Mouse (Mus musculus): ENCODE measurements around the gene Serpinb1b. TPM values are rescaled to one million over a fixed set of nuclear protein-coding genes. Genes with fewer than 3 reads are reported as not detected.

Gene Serpinb1b
- polyA plus RNA-seq, 1 experiment from 2014 or later: 0.22 TPM

DNA sequence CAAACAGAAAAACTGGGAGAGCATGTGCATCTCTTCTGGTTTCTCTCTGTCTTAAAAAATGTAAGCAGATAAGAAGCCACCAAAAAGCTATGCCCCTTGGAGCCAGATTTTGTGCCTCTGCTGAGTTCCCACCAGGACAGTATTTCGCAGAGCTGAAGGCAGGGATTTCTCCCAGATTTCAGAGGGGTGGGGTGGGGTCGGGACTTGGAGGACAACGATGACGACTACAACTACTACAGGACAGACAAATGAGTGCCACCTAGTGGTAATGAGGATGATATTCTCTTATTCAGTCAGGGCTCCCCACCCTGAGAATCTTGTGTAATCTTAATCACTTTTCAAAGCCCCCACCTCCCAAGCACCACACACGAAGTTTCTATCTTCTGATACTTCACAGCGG is 1.0 kb downstream of the Serpinb1b start:
- Histone ChIP-seq H3K36me3 (ENCODE audit: inconsistent target) (no peaks in the 10 kb centered on the region), H3K4me3 (ENCODE audit: inconsistent target) (no peak overlapping the region), H3K27ac (no peak overlapping the region), H3K79me2 (ENCODE audit: inconsistent target) (no peaks in the 10 kb centered on the region)
- 22% methylated on average over 6 of the region's 6 CpGs for WGBS (ENCODE audit: missing documents)

DNA sequence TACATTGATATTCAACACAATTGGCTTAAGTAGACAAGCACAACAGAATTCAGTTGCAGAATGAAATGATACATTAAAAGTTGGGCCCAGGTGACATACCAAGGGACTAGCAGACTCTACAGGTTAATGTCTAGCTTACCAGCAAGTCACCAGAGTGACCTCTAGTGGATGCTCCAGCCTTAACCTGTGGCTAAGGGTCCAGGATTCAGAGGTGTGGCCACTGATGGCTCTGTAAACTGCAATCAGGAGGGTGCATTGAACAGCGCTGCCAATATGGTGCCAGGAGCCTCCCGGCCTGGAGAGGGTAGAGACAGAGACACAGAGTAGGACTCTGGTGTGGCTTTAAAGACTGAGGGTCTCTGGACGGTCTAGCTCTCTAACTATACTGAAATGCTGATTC is 2.0 kb downstream of the Serpinb1b start:
- Histone ChIP-seq H3K36me3 (ENCODE audit: inconsistent target) (no peaks in the 10 kb centered on the region), H3K79me2 (ENCODE audit: inconsistent target) (no peaks in the 10 kb centered on the region), H3K4me3 (ENCODE audit: inconsistent target) (no peak overlapping the region), H3K27ac (no peak overlapping the region)
- WGBS (ENCODE audit: missing documents): 54% methylated on average over 3 of the region's 3 CpGs

DNA sequence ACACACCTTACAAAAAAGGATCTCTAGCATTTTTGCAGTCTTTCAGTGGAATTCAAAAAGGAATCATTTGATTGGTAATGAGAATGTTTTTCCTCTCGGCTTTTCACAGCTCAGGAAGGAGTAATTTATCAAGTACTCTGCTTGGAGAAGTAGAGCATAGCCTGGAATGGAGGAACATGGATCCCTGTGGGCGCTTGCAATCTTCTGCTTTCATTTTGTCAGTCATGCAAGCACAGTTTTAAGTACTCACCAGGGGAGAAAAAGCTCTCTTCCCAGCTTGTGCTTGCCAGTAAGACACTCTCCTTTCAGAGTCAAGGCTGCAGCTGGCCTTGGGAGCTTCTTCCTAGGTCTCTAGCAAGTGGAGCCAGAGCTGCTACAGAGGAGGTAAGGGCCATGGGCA is 5.5 kb downstream of the Serpinb1b start:
- WGBS (ENCODE audit: missing documents): 75% methylated on average over 2 of the region's 2 CpGs

DNA sequence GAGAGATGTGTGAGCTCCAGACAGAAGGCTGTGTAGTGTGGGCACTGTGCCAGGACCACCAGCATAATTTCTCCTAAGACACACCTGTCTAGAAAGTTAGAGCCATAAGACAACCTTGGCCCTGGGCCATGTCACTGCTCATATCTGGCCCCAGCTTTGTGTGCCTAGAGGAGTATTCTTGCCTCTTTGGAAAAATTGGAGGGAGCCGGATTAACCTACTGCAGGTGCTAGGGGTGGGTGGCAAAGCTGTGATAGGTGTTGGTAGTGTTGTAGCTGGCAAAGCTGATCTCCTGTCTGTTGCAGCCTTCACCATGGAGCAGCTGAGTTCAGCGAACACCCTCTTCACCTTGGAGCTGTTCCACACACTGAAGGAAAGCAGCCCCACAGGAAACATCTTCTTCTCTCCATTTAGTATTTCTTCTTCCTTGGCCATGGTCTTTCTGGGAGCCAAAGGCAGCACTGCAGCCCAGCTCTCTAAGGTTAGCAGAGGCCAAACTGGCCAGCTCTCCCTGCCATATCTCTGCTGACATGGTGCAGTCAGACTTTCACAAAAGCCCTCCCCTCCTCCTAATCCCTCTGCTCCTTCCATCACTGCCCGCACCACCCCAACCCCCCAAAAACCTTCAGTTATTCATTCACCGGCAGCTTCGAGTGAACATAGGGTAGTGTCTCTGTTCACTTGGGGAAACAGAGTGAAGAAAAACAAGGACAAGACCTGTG is 6.8 kb downstream of the Serpinb1b start:
- 83% methylated on average over 5 of the region's 5 CpGs for WGBS (ENCODE audit: missing documents)
- no peaks in the 10 kb centered on the region for H3K36me3 ChIP-seq (ENCODE audit: inconsistent target)
- no peaks in the 10 kb centered on the region for H3K79me2 ChIP-seq (ENCODE audit: inconsistent target)
- H3K27ac ChIP-seq: no peak overlapping the region
- no peak overlapping the region for H3K4me3 ChIP-seq (ENCODE audit: inconsistent target)

More for the DNA sequence above, 5.5 kb downstream of the Serpinb1b start:
- Histone ChIP-seq H3K4me3 (ENCODE audit: inconsistent target) (no peak overlapping the region), H3K36me3 (ENCODE audit: inconsistent target) (no peaks in the 10 kb centered on the region), H3K79me2 (ENCODE audit: inconsistent target) (no peaks in the 10 kb centered on the region), H3K27ac (no peak overlapping the region)

DNA sequence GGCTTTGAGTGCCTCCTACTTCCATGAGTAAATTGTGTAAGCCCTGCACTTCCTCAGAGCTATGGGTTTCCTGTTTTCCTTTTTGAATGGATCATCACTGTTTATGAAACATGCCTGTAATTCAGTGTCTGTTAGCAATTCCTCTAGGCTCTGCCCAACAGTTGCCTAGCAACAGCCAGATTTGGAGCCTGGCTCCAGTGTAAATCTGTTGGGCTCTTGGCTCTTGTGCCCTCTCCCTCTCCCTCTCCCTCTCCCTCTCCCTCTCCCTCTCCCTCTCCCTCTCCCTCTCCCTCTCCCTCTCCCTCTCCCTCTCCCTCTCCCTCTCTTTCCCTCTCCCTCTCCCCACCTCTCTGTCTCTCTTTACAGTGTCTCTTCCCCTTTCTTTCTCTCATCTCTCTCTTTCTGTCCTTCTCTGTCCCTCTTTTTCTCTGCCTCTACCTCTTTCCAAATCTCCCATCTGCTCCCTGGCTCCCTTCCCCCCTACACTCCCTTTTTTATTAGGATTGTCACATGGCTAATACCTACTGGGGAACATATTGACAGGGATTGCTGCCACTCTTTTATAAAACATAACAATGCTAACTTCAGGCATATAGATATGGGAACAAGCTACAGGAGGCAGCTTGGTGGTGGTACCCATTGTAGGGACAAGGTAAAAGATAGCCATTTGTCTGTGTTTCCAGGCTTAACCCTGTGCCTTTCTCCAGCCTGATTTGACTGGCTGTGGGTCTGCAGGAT is 7.5 kb downstream of the Serpinb1b start:
- Histone ChIP-seq H3K36me3 (ENCODE audit: inconsistent target) (no peaks in the 10 kb centered on the region), H3K4me3 (ENCODE audit: inconsistent target) (no peak overlapping the region), H3K79me2 (ENCODE audit: inconsistent target) (no peaks in the 10 kb centered on the region), H3K27ac (no peak overlapping the region)

DNA sequence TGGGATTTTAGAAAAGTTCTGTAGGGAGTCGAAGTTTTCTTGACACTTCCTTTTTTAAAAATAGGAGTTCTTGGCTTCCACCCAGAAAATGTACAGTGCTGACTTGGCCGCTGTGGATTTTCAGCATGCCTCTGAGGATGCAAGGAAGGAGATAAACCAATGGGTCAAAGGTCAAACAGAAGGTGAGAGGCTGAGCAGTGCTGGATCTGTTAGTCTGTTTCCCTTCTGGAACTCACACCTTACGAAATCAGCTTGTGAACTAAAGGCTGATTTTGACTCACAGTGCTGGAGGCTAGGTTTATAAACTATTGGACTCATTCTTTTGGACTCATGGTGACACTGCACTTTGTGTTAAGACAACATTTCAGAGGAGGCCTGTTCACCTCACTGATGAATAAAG is 11.2 kb downstream of the Serpinb1b start:
- no peaks in the 10 kb centered on the region for H3K79me2 ChIP-seq (ENCODE audit: inconsistent target)
- WGBS (ENCODE audit: missing documents): 34% methylated on average over 3 of the region's 3 CpGs
- no peaks in the 10 kb centered on the region for H3K36me3 ChIP-seq (ENCODE audit: inconsistent target)
- no peak overlapping the region for H3K4me3 ChIP-seq (ENCODE audit: inconsistent target)
- no peak overlapping the region for H3K27ac ChIP-seq

DNA sequence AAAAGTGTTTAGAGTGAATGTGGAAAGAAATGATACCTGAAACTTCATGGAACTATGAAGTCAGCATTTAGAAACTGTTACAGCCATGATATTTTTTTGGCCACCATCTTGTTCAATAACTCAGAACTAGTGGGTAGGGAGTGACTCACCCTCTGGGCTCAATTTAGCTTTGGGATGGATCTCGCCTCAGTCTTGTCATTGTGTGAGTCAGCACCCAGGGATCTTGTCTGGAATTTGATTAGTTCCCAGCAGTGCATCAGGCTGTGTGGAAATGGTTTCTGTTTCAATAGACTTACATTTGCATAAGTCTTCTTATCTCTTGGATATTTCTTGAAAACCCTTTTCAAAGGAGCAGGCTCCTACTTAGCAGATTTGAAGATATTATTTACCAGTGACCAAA is 12.2 kb downstream of the Serpinb1b start:
- WGBS (ENCODE audit: missing documents): 83% methylated on average over 1 of the region's 1 CpGs
- Histone ChIP-seq H3K36me3 (ENCODE audit: inconsistent target) (no peaks in the 10 kb centered on the region), H3K79me2 (ENCODE audit: inconsistent target) (no peaks in the 10 kb centered on the region), H3K27ac (no peak overlapping the region), H3K4me3 (ENCODE audit: inconsistent target) (no peak overlapping the region)

DNA sequence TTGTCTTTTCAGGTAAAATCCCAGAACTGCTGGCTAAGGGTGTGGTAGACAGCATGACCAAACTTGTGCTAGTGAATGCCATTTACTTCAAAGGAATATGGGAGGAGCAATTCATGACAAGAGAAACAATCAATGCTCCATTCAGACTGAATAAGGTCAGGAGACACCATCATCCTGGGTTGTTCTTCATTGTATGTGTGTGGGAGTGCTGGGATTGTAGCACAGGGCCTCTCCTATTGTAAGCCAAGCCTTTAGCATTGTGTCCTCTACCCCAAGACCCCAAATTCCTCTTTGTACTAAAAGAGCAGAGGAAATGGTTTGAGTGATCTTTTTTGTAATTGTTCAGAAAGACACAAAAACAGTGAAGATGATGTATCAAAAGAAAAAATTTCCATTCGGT is 12.9 kb downstream of the Serpinb1b start:
- WGBS (ENCODE audit: missing documents): 91% methylated on average over 1 of the region's 1 CpGs
- H3K79me2 ChIP-seq (ENCODE audit: inconsistent target): no peaks in the 10 kb centered on the region
- H3K27ac ChIP-seq: no peak overlapping the region
- H3K4me3 ChIP-seq (ENCODE audit: inconsistent target): no peak overlapping the region
- H3K36me3 ChIP-seq (ENCODE audit: inconsistent target): no peaks in the 10 kb centered on the region

DNA sequence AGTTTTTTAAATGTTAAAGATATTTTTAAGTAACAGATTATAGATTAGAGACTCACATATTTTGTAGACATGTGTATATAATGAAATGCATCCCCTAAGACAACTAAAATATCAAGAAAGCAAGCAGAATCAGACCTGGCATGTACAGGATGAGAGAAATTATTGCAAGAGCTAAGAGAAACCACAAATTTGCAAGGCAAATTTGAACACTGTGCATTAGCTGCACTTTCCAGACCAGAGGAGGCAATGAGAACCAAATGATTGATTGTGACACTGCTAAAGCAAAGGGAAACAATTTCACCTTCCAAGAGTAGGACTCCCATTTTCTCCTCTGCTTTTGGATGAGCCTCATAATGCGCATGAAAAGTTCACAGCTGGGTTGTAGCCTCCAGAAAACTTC is 17.2 kb downstream of the Serpinb1b start:
- no peak overlapping the region for H3K4me3 ChIP-seq (ENCODE audit: inconsistent target)
- no peaks in the 10 kb centered on the region for H3K79me2 ChIP-seq (ENCODE audit: inconsistent target)
- H3K36me3 ChIP-seq (ENCODE audit: inconsistent target): no peaks in the 10 kb centered on the region
- WGBS (ENCODE audit: missing documents): 100% methylated on average over 1 of the region's 1 CpGs
- H3K27ac ChIP-seq: no peak overlapping the region

DNA sequence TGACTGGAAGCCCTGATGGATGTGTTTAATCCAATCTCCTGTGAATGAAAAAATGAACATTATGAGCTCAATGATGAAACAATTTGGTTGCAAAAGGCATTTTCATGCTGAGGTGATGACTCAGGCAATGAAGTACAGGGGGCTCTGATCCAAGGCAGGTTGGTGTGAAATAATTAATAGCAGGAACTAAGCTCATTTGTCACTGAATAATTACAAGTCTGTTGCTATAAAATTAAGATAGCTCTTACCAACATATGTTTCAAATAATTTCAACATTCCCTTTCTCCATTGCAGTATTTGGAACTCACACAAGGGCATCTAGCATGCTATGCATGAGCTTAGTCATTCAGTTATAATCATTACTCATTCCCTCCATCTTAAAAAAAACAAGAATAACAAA is 27.3 kb downstream of the Serpinb1b start:
- Histone ChIP-seq H3K4me3 (ENCODE audit: inconsistent target) (no peak overlapping the region), H3K79me2 (ENCODE audit: inconsistent target) (no peaks in the 10 kb centered on the region), H3K36me3 (ENCODE audit: inconsistent target) (no peaks in the 10 kb centered on the region), H3K27ac (no peak overlapping the region)

DNA sequence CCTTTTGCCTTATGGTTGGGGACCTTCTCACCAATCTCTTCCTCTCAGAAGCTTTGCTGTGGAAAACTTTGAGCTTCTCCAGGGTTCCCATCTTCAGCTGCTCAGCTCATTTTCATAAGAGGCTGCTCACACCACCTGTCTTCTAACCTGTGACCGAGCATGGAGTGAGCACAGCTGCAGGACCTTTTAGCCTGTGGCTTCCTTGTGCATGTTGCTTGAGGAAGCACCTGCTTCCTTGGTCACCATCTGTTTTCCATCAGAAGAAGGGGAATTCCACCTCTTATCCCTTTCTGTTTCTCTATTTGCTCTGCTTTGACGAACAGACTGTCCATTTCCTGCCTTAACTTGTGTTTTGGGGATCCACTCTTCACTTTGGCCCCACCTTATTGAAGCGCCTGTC is 34.7 kb downstream of the Serpinb1b start:
- Histone ChIP-seq H3K27ac (no peak overlapping the region), H3K4me3 (ENCODE audit: inconsistent target) (no peak overlapping the region), H3K36me3 (ENCODE audit: inconsistent target) (no peaks in the 10 kb centered on the region), H3K79me2 (ENCODE audit: inconsistent target) (no peaks in the 10 kb centered on the region)
- 15% methylated on average over 3 of the region's 3 CpGs for WGBS (ENCODE audit: missing documents)

DNA sequence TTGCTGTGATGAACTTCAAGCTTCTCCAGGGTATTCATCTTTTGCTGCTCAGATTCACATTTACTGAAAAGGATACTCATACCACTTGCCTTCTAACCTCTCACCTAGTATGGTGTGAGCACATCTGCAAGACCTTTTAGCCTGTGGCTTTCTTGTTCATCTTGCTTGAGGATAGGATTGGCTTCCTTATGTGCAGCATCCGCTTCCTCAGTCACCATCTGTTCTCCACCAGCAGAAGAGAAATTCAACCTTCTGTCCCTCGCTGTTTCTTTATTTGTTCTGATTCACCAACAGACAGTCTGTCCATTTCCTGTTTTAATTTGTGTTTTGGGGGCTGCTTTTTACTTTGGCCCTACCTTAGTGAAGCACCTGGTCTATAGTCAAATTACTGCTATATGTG is 59.3 kb downstream of the Serpinb1b start:
- WGBS (ENCODE audit: missing documents): 88% methylated on average over 2 of the region's 2 CpGs
- H3K79me2 ChIP-seq (ENCODE audit: inconsistent target): no peaks in the 10 kb centered on the region
- H3K36me3 ChIP-seq (ENCODE audit: inconsistent target): no peaks in the 10 kb centered on the region
- no peak overlapping the region for H3K4me3 ChIP-seq (ENCODE audit: inconsistent target)
- no peak overlapping the region for H3K27ac ChIP-seq

DNA sequence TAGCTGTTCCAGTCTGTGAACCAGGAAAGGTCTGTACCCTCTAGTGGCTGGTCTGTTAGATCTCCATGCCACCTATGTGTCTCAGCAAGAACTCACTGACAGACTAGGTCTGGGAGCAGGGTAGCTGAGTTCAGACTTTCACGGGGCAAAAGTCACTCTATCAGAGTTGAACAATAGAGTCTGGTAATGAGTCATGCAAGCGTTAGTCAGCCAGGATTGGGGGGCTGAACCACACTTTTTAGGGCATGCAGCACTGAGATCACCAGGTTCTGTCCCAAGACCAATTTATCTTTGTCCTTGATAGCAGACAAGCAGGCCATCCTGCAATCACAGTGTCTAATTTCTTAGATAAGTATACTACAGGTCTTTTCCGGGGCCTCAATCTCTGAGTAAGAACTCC is 63.1 kb downstream of the Serpinb1b start:
- Histone ChIP-seq H3K79me2 (ENCODE audit: inconsistent target) (no peaks in the 10 kb centered on the region), H3K36me3 (ENCODE audit: inconsistent target) (no peaks in the 10 kb centered on the region), H3K27ac (no peak overlapping the region), H3K4me3 (ENCODE audit: inconsistent target) (no peak overlapping the region)
- WGBS (ENCODE audit: missing documents): 83% methylated on average over 3 of the region's 3 CpGs

All from macrophage (primary cell).